Mouse (Mus musculus): Measurements from ENCODE around the gene Utp4.

Gene Utp4

GRCm38 (mm10) chr8:106937081-106937800 lies 43.8 kb downstream of the Utp4 start:
- no peak for DNase-seq

- no peak for DNase-seq
These were observed 48.4 kb downstream of the Utp4 start for GRCm38 (mm10) chr8:106941806-106942205.

GRCm38 (mm10) chr8:106943874-106944418 lies 50.5 kb downstream of the Utp4 start:
- no peak for DNase-seq

- no peak for DNase-seq
These were observed 51.3 kb downstream of the Utp4 start for GRCm38 (mm10) chr8:106944756-106945155.

- DNase-seq = no peak
These were observed 55.3 kb downstream of the Utp4 start for GRCm38 (mm10) chr8:106948678-106949243.

- no peak for DNase-seq
These were observed 58.3 kb downstream of the Utp4 start for GRCm38 (mm10) chr8:106951707-106952106.

GRCm38 (mm10) chr8:106953571-106953970 lies 60.1 kb downstream of the Utp4 start:
- no peak for DNase-seq

GRCm38 (mm10) chr8:106957086-106957485 lies 63.6 kb downstream of the Utp4 start:
- no peak for DNase-seq

GRCm38 (mm10) chr8:106958212-106958611 lies 64.8 kb downstream of the Utp4 start:
- no peak for DNase-seq

- DNase-seq = no peak
These were observed 66.2 kb downstream of the Utp4 start for GRCm38 (mm10) chr8:106959626-106960025.

GRCm38 (mm10) chr8:106962322-106962721 lies 68.9 kb downstream of the Utp4 start:
- DNase-seq = no peak

- no peak for DNase-seq
These were observed 69.9 kb downstream of the Utp4 start for GRCm38 (mm10) chr8:106963365-106963764.

- DNase-seq = no peak
These were observed 71.1 kb downstream of the Utp4 start for GRCm38 (mm10) chr8:106964573-106964972.

GRCm38 (mm10) chr8:106969964-106970363 lies 76.5 kb downstream of the Utp4 start:
- DNase-seq = no peak

GRCm38 (mm10) chr8:106971916-106972315 lies 78.5 kb downstream of the Utp4 start:
- no peak for DNase-seq

Data from cerebellum, postnatal 36 days (tissue).